Mouse (Mus musculus) embryonic facial prominence, embryonic 14.5 days (tissue): Measurements from ENCODE around the gene Hist1h1d. TPM values are rescaled to one million over a fixed set of nuclear protein-coding genes. Genes with fewer than 3 reads are reported as not detected.
A peak's percentile ranks its signal among the peaks of the same experiment; 100 is the strongest.
"Not testable (repeated sequence)": the region's sequence is repeated elsewhere in the genome, so short reads cannot be mapped to it uniquely, and the experiment has no call there.

Source experiments
- ATAC-seq: fragments of 200-750 bp; cut with Nextera tagmentation; 2 replicates; pipeline ENCODE4 v1.8.0; 2017; ENCODE audit warnings: low read depth, moderate number of reproducible peaks, moderate TSS enrichment
- DNase-seq: peaks from one replicate; pipeline ENCODE4 v3.0.0-alpha.2; 2015; ENCODE audit warnings: low spot score
- H3K27ac ChIP-seq: fragments of 300-500 bp; sonication (generic); replicated peaks from 2 replicates; pipeline ENCODE4 v1.5.1; 2014; ENCODE audit warnings: low read depth, mild to moderate bottlenecking, low read length, moderate library complexity
- H3K27me3 ChIP-seq: fragments of 300-500 bp; sonication (generic); replicated peaks from 2 replicates; pipeline ENCODE4 v1.6.1; 2014; ENCODE audit warnings: low read length; ENCODE audit not compliant: control insufficient read depth, insufficient read depth
- H3K36me3 ChIP-seq: fragments of 300-500 bp; sonication (generic); 2 replicates; pipeline ENCODE4 v1.6.1; 2014; ENCODE audit warnings: low read length, mixed read lengths; ENCODE audit not compliant: control insufficient read depth, insufficient read depth
- H3K4me1 ChIP-seq: fragments of 300-500 bp; sonication (generic); 2 replicates; pipeline ENCODE4 v1.6.1; 2014; ENCODE audit warnings: antibody characterized with exemption, low read length; ENCODE audit not compliant: control insufficient read depth, insufficient read depth
- H3K4me2 ChIP-seq: fragments of 300-500 bp; sonication (generic); 2 replicates; pipeline ENCODE4 v1.6.1; 2014; ENCODE audit warnings: low read depth, mild to moderate bottlenecking, low read length, moderate library complexity, mixed read lengths
- H3K4me3 ChIP-seq: fragments of 300-500 bp; sonication (generic); 2 replicates; pipeline ENCODE4 v1.5.1; 2014; ENCODE audit warnings: low read depth, mild to moderate bottlenecking, low read length
- H3K9ac ChIP-seq: fragments of 300-500 bp; sonication (generic); 2 replicates; pipeline ENCODE4 v1.6.1; 2014; ENCODE audit warnings: low read depth, mild to moderate bottlenecking, low read length, moderate library complexity, mixed read lengths
- H3K9me3 ChIP-seq: fragments of 300-500 bp; sonication (generic); 2 replicates; pipeline ENCODE4 v1.6.1; 2016; ENCODE audit warnings: low read length; ENCODE audit not compliant: control insufficient read depth
- WGBS: fragments of 180-500 bp; shearing (Covaris S2); extraction: QIAGEN DNeasy Blood & Tissue Kit; methylation state at CpG from one replicate; pipeline ENCODE4 v1.1.7; 2014; 5-methylcytosine and 5-hydroxymethylcytosine counted together
- polyA plus RNA-seq: library from polyadenylated mRNA; unstranded; fragments of >200 nt; fragmentation: Nextera tagmentation; extraction: Ambion mirVana; gene quantifications from 2 replicates; pipeline ENCODE4 v1.2.1, GENCODE M21; 2014

Hist1h1d gene
- polyA plus RNA-seq, 1 experiment from 2014 or later, result 0.60 TPM

- not testable (repeated sequence) for H3K4me1 ChIP-seq, H3K9me3 ChIP-seq, ATAC-seq, H3K27me3 ChIP-seq, H3K36me3 ChIP-seq, DNase-seq
- peak overlapping the region; percentile 63 for H3K9ac ChIP-seq
- H3K27ac ChIP-seq, result peak overlapping the region; percentile 98
- 4% methylated on average over 2 of the region's 5 CpGs for WGBS
- H3K4me2 ChIP-seq, result peak overlapping the region; percentile 70
- H3K4me3 ChIP-seq, result peak overlapping the region; percentile 42
Measured at GRCm38 (mm10) chr13:23561531-23561882, 8.4 kb downstream of the Hist1h1d start.

- Histone ChIP-seq H3K27ac (peak within 1 kb of the TSS; percentile 98), H3K4me2 (peak within 1 kb of the TSS; percentile 70), H3K4me3 (peak within 1 kb of the TSS; percentile 42), H3K9ac (peak within 1 kb of the TSS; percentile 63)
- DNase-seq (peak; percentile 99), ATAC-seq (peak; percentile 93)
- H3K9me3 ChIP-seq, H3K36me3 ChIP-seq, H3K27me3 ChIP-seq, H3K4me1 ChIP-seq: not testable (repeated sequence)
- WGBS, result 0% methylated on average over 35 of the region's 67 CpGs
Measured at GRCm38 (mm10) chr13:23561883-23562659, 9.0 kb downstream of the Hist1h1d start, which contains the start of gene Hist1h3e. Hist1h3e (minus strand) TSS chr13:23562369.

GRCm38 (mm10) chr13:23562699-23563462 lies 9.8 kb downstream of the Hist1h1d start:
- Histone ChIP-seq H3K4me2 (peak overlapping the region; percentile 70), H3K4me3 (peak overlapping the region; percentile 42), H3K27me3 (no peaks in the 10 kb centered on the region), H3K9me3 (no peaks in the 10 kb centered on the region), H3K9ac (peak overlapping the region; percentile 63), H3K27ac (peak overlapping the region; percentile 98), H3K4me1 (no peaks in the 10 kb centered on the region), H3K36me3 (no peaks in the 10 kb centered on the region)
- ATAC-seq (peak; percentile 45), DNase-seq (peak; percentile 91)
- WGBS, result 3% methylated on average over 18 of the region's 18 CpGs

- Histone ChIP-seq H3K9ac (no peak overlapping the region), H3K4me2 (no peak overlapping the region), H3K9me3 (no peaks in the 10 kb centered on the region), H3K4me1 (no peaks in the 10 kb centered on the region), H3K27ac (peak overlapping the region; percentile 98), H3K4me3 (no peak overlapping the region), H3K27me3 (no peaks in the 10 kb centered on the region), H3K36me3 (no peaks in the 10 kb centered on the region)
- ATAC-seq, result no peak
- DNase-seq, result no peak
- 89% methylated on average over 2 of the region's 2 CpGs for WGBS
Measured at GRCm38 (mm10) chr13:23564482-23564881, 11.4 kb downstream of the Hist1h1d start.

- H3K9ac ChIP-seq, result peak overlapping the region; percentile 57
- H3K27ac ChIP-seq, result peak overlapping the region; percentile 94
- ATAC-seq (peak; percentile 2; the same call in 1 of the 2 replicates), DNase-seq (peak; percentile 58)
- peak overlapping the region; percentile 52 for H3K4me3 ChIP-seq
- H3K4me2 ChIP-seq, result peak overlapping the region; percentile 75
- H3K27me3 ChIP-seq, H3K4me1 ChIP-seq, H3K9me3 ChIP-seq, H3K36me3 ChIP-seq: not testable (repeated sequence)
- 2% methylated on average over 11 of the region's 41 CpGs for WGBS
Measured at GRCm38 (mm10) chr13:23570261-23571021, 17.4 kb downstream of the Hist1h1d start.

GRCm38 (mm10) chr13:23571022-23571503 lies 18.0 kb downstream of the Hist1h1d start, which contains the start of the genes Hist1h2ae and Hist1h2bg:
Hist1h2ae (minus strand) TSS chr13:23571220.
Hist1h2bg (plus strand) TSS chr13:23571396.
- WGBS, result under 1% methylated on average over 18 of the region's 18 CpGs

GRCm38 (mm10) chr13:23571504-23572217 lies 18.6 kb downstream of the Hist1h1d start:
- not testable (repeated sequence) for H3K9me3 ChIP-seq, H3K36me3 ChIP-seq, H3K4me1 ChIP-seq, ATAC-seq, H3K27me3 ChIP-seq
- H3K27ac ChIP-seq, result peak overlapping the region; percentile 95
- H3K4me2 ChIP-seq, result peak overlapping the region; percentile 75
- peak overlapping the region; percentile 76 for H3K9ac ChIP-seq
- H3K4me3 ChIP-seq, result peak overlapping the region; percentile 52
- WGBS, result under 1% methylated on average over 11 of the region's 34 CpGs
- peak; percentile 26 for DNase-seq

More at GRCm38 (mm10) chr13:23571022-23571503, 18.0 kb downstream of the Hist1h1d start, which contains the start of the genes Hist1h2ae and Hist1h2bg:
- peak within 1 kb of the TSS; percentile 75 for H3K4me2 ChIP-seq
- H3K36me3 ChIP-seq, result no peaks in the 10 kb centered on the region
- H3K27ac ChIP-seq, result peak within 1 kb of the TSS; percentile 95
- H3K4me3 ChIP-seq, result peak within 1 kb of the TSS; percentile 52
- ATAC-seq (peak; percentile 90), DNase-seq (peak; percentile 98)
- H3K4me1 ChIP-seq, result 0 out of 2 replicates have a peak, but pooled peaks cover 4% of the 10 kb centered on the region
- peak within 1 kb of the TSS; percentile 76 for H3K9ac ChIP-seq
- no peaks in the 10 kb centered on the region for H3K27me3 ChIP-seq
- H3K9me3 ChIP-seq, result no peaks in the 10 kb centered on the region
